Mouse (Mus musculus) bone marrow macrophage, adult 2 months (primary cell): ENCODE data around the gene Tmprss11e.

Experiments
- CTCF ChIP-seq: IDR thresholded peaks from 2 replicates; pipeline ENCODE4 v1.5.1; 2012; ENCODE audit warnings: low read depth, mild to moderate bottlenecking, low read length, moderate library complexity
- POLR2A ChIP-seq: IDR thresholded peaks from 2 replicates; pipeline ENCODE4 v1.6.1; 2012; ENCODE audit warnings: mild to moderate bottlenecking, low read depth, low read length, borderline replicate concordance

- TF ChIP-seq CTCF: no peak
- no peak for TF ChIP-seq POLR2A
These were observed 31.3 kb upstream of the Tmprss11e start for GRCm38 (mm10) chr5:86776941-86777340.
